Mouse (Mus musculus): ENCODE results near the gene Ccdc28b.

DNA sequence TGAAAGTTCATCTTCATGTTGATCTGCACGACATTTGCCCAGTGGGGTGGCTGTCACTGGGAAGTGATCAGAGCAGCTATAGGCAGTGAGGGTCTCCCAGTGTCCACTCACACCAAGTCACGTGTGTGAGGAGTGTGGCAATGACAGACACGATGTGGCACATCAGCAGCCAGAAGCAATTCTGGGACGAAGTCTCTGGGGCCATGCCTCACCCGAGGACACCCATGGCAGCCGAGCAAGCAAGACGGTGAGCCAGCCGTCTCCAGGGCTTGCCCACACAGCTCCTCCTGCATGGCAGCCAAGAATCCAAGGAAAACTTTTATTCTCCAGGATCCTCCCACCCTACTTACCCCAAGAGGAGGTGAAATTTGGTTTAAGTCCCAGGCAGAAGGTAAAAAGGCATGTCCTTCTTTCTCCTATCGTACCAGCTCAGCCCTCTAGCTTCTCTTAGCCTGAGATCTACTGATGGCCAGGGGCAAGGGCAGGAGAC is 7.9 kb downstream of the Ccdc28b start:
- TF ChIP-seq POLR2A (IDR thresholded peaks at IDR 0.05; ENCODE audit: borderline replicate concordance, low read depth, low read length): no peak
- no peak for TF ChIP-seq CTCF (IDR thresholded peaks at IDR 0.05; ENCODE audit: low read depth, low read length)
